In genomic region chr11:59305008-59305820, GRCm38 (mm10) we compare ENCODE assay signal across 14 mouse cellular contexts. TPM values are rescaled to one million over a fixed set of nuclear protein-coding genes. Genes with fewer than 3 reads are reported as not detected.
DNase-seq lines count a peak whose midpoint lies in the region; ATAC-seq lines count a peak whose summit lies in the region.
"Had no signal": no experiment of that assay in that cellular context is flagged by ENCODE, and none has a peak within 500 bp of the region (broad histone marks: within the 10 kb centered on the region; RNA-seq: fewer than 3 reads in every experiment).

No protein-coding gene starts in this region.

- H3K27ac ChIP-seq in lung, embryonic 15.5 days, result no peak overlapping the region
- H3K27ac ChIP-seq in forebrain, embryonic 10.5 days, result no peak overlapping the region

- no peak for ATAC-seq in lung, embryonic 15.5 days (ENCODE audit: borderline replicate concordance, extremely low read depth, low FRiP score, low TSS enrichment)
- ATAC-seq: liver, postnatal 0 days had no signal

- WGBS in lung, embryonic 15.5 days, result 25% methylated on average over 22 of the region's 22 CpGs
- WGBS in forebrain, embryonic 10.5 days, result 49% methylated on average over 22 of the region's 22 CpGs

- no peak overlapping the region for H3K9ac ChIP-seq in lung, embryonic 15.5 days
- H3K9ac ChIP-seq: liver, postnatal 0 days had no signal

- no peak for DNase-seq in lung, postnatal 10 days
- DNase-seq in forebrain, embryonic 10.5 days (ENCODE audit: extremely low spot score, low spot score), result no peak
- DNase-seq in left cerebral cortex, postnatal 14 days (ENCODE audit: low spot score in 2 of 2), result peak; percentile 60 to 83
- peak; percentile 70 for DNase-seq in right cerebral cortex, postnatal 25 days
- no peak for DNase-seq in embryo, embryonic 10.5 days (ENCODE audit: low spot score)
- no peak for DNase-seq in cerebellum, adult 8-10 months
- DNase-seq: cerebellum, adult 9-11 months; gastrocnemius, postnatal 36 days; heart, postnatal 10 days; kidney, adult 18-20 months; liver, postnatal 0 days had no signal

- peaks cover 49% of the 10 kb centered on the region for H3K4me1 ChIP-seq in lung, embryonic 15.5 days
- peaks cover 53% of the 10 kb centered on the region for H3K4me1 ChIP-seq in forebrain, embryonic 10.5 days

- no peaks in the 10 kb centered on the region for H3K36me3 ChIP-seq in lung, embryonic 15.5 days
- no peaks in the 10 kb centered on the region for H3K36me3 ChIP-seq in forebrain, embryonic 10.5 days (replicated peaks)

- no peaks in the 10 kb centered on the region for H3K9me3 ChIP-seq in lung, embryonic 15.5 days
- no peaks in the 10 kb centered on the region for H3K9me3 ChIP-seq in forebrain, embryonic 10.5 days
- H3K9me3 ChIP-seq: megakaryocyte, embryonic 14.5 days had no signal

- intact Hi-C loops in left cerebral cortex, postnatal 14 days (cut with DNase I), result loop anchor here (5.0 kb wide), 1 partner anchor 37 kb away; no protein-coding TSS in a partner anchor

- 0 out of 2 replicates have a peak overlapping the region, but pooled peaks have one; percentile 98 for H3K4me2 ChIP-seq in lung, embryonic 15.5 days

- H3K4me3 ChIP-seq in lung, embryonic 15.5 days, result no peak overlapping the region
- peak overlapping the region; percentile 68 for H3K4me3 ChIP-seq in forebrain, embryonic 10.5 days
- H3K4me3 ChIP-seq: megakaryocyte, embryonic 14.5 days had no signal

- H3K27me3 ChIP-seq in lung, embryonic 15.5 days, result peaks cover 84% of the 10 kb centered on the region
- peaks cover 93% of the 10 kb centered on the region for H3K27me3 ChIP-seq in forebrain, embryonic 10.5 days (ENCODE audit: poor library complexity, severe bottlenecking)

RNA-seq across cellular contexts. Expression of gene Wnt9a, which starts 1.5 kb away (rescaled TPM):
- polyA plus RNA-seq in lung, embryonic 15.5 days (2015; fragmentation: Nextera tagmentation; extraction: Ambion mirVana), result 3.0 and 3.1 TPM in 2 replicates
- 9.9 and 10.9 TPM in 2 replicates for polyA plus RNA-seq in forebrain, embryonic 10.5 days (2016; fragmentation: Nextera tagmentation; extraction: Ambion mirVana)
- 10 to 100 TPM; 17.1 to 19.9 TPM for total RNA-seq in left cerebral cortex, postnatal 14 days (2021)
- total RNA-seq: CH12.LX had no signal

RNA-seq across cellular contexts. Expression of gene Wnt3a, which starts 14.7 kb away (rescaled TPM):
- 0.08 and 0.14 TPM in 2 replicates for polyA plus RNA-seq in lung, embryonic 15.5 days (2015; fragmentation: Nextera tagmentation; extraction: Ambion mirVana)
- 8.4 and 11.8 TPM in 2 replicates for polyA plus RNA-seq in forebrain, embryonic 10.5 days (2016; fragmentation: Nextera tagmentation; extraction: Ambion mirVana)
- total RNA-seq in left cerebral cortex, postnatal 14 days (2021), result not detected
- total RNA-seq: CH12.LX; gastrocnemius, postnatal 36 days; heart, postnatal 10 days had no signal
- polyA plus RNA-seq: liver, postnatal 0 days had no signal

Comparison
In these comparisons a context has a peak if more than half of its experiments do, and no peak if none do; other contexts are left out.
1. DNase-seq: peak in left cerebral cortex, postnatal 14 days (2 of 2) and right cerebral cortex, postnatal 25 days (single experiment); none in lung, postnatal 10 days (single experiment), forebrain, embryonic 10.5 days (single experiment), embryo, embryonic 10.5 days (single experiment) and cerebellum, adult 8-10 months (single experiment).